Mouse (Mus musculus) liver, postnatal 0 days (tissue): ENCODE data around the gene Ggps1.

Experiments
- CTCF ChIP-seq: sonication (generic); IDR thresholded peaks from 2 replicates; pipeline ENCODE4 v1.5.1; 2016; ENCODE audit warnings: antibody characterized with exemption, low read depth
- EP300 ChIP-seq: IDR thresholded peaks from 2 replicates; pipeline ENCODE4 v1.6.1; 2016; ENCODE audit warnings: antibody characterized with exemption, low read depth, mild to moderate bottlenecking

- TF ChIP-seq CTCF (no peak), EP300 (no peak)
These were observed 3.7 kb downstream of the Ggps1 start for GRCm38 (mm10) chr13:14059582-14059981.
